Mouse (Mus musculus) erythroblast, adult 5-6 weeks (primary cell): ENCODE measurements around the gene Adh1. TPM values are rescaled to one million over a fixed set of nuclear protein-coding genes. Genes with fewer than 3 reads are reported as not detected.

ENCODE experiments used
- ATAC-seq: replicated peaks from 2 replicates; pipeline ENCODE4 v1.8.0; 2016; ENCODE audit warnings: moderate number of reproducible peaks, mild to moderate bottlenecking, moderate TSS enrichment, inconsistent platforms; ENCODE audit not compliant: poor library complexity, low FRiP score, severe bottlenecking
- total RNA-seq, 2 experiments: library from RNA; stranded (forward) in 1 of 2; stranded (reverse) in 1 of 2; fragments of 150-400 nt in 1 of 2; fragments of 200-764, 138-1000 nt in 1 of 2; gene quantifications; 2 replicates each; pipeline versions ENCODE4 v1.2.3 to v1.2.4; 2015 to 2017; ENCODE audit warnings: low replicate concordance in 2 of 2

The Adh1 gene
- total RNA-seq (2015; ENCODE audit: low replicate concordance) = not detected in 2 replicates
- not detected in 2 replicates for total RNA-seq (2017; ENCODE audit: low replicate concordance)

GRCm38 (mm10) chr3:138260721-138261669 lies at the start of gene Adh1:
Adh1 (plus strand) TSS chr3:138260991.
- ATAC-seq = no peak

DNA sequence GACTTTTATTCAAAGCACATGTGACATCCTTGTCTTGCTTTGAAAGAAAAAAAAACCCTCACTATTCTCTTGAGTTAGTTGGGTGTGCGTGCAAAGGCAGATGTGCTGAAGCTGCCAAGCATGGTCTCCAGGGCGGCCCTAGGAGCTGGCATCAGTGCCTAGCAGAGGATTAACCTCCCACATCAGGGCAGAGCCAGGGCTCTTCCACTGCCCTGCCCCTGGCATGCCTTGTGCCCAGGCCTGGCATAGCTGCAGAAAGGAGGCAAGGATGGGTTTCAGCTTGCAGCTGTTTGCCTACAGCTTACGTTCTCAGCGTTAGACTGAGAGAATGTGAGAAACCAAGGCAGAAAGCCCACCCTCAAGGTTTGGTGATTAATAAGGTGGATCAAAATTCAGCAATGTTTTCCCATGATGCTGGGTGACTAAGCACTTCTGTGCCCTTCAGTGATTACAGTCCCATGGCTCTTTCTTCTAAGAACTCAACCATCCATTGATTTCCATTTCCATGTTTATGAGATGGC lies 48.3 kb upstream of the Adh1 start:
- no peak for ATAC-seq

DNA sequence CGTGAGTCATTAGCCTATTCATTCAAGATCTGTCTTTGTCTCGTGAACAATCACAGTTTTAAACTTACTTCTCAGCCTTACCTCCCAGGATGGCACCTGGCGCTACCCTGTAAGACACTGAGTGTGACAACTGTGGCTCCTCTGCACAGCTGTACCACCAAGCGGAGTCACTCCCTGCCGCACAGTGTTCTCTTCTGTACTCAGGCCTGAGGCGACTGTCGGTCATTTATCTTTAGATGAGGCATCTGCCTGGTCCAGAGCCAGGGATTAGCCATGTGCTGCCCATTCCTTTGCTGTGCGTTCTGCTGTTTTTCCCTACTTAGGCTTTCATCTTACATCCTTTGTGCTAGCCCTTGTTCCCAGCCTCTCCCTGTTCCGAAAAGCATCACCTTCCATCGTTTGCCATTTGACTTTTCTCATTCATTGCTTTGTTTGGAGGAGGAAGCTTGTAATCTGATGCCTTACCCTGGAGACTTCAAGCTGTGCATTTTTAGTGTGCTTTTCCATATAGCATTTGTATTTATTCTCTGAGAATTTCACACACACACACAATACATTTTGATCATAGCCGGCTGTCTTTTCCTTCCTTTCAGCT lies 45.3 kb upstream of the Adh1 start:
- no peak for ATAC-seq

DNA sequence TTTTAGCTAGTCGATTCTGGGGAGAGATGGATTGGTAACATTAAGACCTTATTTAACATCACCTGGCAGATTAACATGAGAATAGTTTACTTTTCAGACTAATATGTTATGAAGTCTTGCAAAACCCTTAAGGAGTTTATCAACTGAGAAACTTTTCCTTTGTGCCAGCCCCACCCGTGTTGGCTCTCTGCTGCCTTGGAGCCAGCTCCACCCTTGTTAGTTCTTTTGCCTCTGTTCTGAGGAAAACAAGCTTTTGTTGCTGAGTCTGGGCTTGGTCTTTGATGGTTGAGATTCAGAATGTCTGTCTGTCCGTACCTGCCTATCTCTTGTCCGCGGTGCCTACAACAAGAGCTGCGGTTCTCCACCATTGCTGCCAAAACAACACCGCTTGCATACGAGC lies 44.7 kb upstream of the Adh1 start:
- no peak for ATAC-seq

DNA sequence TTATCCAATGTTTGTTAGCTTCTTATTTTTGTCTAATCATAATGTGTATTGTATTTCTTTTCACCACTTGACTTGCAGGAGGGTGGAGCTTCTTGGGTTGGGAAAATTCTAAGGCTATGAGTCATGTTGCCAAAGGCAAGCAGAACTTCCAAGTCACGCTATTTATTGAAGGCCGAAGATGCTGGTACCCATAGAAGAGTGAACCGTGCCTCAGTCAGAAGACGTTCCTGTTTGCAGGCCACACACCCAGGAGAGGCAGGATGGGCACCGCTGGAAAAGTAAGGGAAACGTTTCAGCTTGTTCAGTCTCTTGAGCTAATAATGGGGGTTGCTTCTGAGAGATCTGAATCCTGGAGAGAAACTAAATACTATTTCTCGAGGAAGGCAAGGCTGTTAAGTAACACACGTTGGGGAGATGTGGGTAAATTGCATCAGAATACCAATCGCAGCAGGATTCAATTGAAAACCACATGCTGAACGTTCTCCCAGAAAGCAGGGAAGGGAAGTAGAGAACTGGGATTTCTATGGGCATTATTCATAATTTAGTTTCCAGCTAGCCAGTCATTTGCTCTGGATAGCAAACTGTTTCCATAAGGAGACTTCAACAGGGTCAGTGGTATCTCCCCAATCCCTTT lies 43.0 kb upstream of the Adh1 start, which contains the start of gene Adh7:
Gene Adh7 (plus strand): TSS at position 130 of the 634 bp plus-strand sequence.
- no peak for ATAC-seq

DNA sequence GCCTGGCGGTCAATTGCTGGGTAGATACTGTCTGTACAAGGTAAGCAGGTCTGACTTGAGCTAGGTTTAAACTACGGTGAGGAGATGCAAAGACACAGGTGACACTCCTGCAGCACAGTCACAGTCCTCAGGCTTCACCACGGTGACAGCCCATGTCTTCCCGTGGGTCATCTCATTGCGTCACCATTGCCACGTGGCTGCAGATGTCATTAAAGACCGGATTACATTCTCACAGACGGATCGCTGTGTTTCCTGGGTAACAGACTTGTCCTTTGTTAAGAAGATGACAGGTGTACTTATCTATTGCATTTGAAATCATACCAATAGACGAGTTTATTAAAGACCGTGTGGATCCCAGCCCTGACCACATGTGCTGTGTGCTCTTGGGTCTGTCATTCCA lies 39.7 kb upstream of the Adh1 start:
- ATAC-seq = no peak

GRCm38 (mm10) chr3:138222511-138222910 lies 38.3 kb upstream of the Adh1 start:
- ATAC-seq = no peak

- ATAC-seq = no peak
Measured at GRCm38 (mm10) chr3:138222952-138223351, 37.8 kb upstream of the Adh1 start.

GRCm38 (mm10) chr3:138224363-138224954 lies 36.3 kb upstream of the Adh1 start:
- no peak for ATAC-seq

- ATAC-seq = no peak
Measured at GRCm38 (mm10) chr3:138225331-138225730, 35.5 kb upstream of the Adh1 start.

- no peak for ATAC-seq
Measured at GRCm38 (mm10) chr3:138225853-138226252, 34.9 kb upstream of the Adh1 start.

DNA sequence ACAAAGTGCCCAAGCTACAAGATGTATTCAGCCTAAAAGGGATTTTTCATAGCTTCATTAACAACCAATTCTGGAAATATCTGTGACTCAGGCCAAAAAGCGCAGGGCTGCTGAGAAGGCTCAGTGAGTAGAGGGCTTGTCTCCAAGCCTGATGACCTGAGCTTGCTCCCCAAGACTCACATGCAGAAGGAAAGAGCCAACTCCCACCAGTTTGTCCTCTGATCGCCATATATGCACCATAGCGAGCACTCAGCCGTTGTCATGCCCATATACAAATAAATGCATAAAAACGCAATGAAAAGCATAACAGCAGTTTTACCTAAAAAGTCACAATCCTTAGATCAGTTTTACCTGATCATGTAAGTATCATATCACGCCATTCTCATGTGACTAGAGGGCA lies 34.3 kb upstream of the Adh1 start:
- ATAC-seq = no peak

GRCm38 (mm10) chr3:138227082-138227481 lies 33.7 kb upstream of the Adh1 start:
- ATAC-seq = no peak

DNA sequence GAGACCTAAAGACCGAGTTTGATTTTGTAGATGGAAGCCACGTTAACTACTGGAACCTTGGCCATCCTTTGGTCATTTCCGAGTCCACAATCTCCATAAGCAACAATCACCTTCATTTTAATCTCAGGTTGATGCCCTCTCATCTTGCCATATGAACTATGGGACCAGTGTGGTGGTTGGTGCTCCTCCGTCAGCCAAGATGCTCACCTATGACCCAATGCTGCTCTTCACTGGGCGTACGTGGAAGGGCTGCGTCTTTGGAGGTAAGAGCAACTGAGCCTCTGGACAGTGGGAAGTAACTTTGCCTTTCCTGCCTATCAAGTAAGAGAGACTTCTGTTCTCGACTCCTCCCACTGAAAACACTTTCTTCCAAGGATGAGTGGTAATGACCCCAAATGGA lies 33.0 kb upstream of the Adh1 start:
- no peak for ATAC-seq

DNA sequence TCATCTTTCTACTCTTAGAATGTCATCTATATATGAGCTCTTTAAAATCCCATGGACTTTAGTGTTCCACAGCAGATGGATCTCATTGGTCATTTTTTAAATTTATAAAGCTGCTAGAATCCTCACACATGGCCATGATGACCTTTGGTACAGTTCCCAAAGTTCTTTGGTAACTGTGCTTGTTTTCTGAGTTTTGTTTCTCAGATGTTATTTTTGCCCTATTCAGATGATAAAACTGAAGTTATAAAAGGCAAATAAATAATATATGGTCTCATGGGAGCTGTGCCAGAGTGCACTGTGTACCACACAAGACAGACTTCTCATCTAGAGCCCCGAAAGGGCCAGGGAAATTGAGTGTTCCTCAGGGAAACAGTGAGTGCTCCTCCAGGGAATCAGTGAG lies 31.3 kb upstream of the Adh1 start:
- ATAC-seq = no peak

GRCm38 (mm10) chr3:138230266-138230665 lies 30.5 kb upstream of the Adh1 start:
- no peak for ATAC-seq

DNA sequence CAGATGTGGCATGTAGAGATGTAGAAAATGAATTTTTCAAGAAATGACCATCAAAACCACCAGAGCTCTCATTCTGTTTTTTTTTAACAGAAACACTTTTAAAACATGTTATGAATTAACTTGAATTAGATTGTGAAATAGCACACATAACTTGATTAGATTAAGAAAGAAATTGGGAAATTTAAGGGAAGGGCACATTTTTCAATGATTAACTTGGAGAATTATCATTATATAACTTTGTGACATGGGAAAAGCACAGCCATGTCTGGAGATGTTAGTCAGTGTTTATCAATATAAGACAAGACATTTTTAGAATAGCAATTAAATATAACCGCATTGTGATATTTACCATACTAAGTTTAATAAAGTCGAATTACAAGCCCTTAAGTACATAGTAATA lies 29.3 kb upstream of the Adh1 start:
- ATAC-seq = no peak

- no peak for ATAC-seq
Measured at GRCm38 (mm10) chr3:138236546-138237163, 24.1 kb upstream of the Adh1 start.

DNA sequence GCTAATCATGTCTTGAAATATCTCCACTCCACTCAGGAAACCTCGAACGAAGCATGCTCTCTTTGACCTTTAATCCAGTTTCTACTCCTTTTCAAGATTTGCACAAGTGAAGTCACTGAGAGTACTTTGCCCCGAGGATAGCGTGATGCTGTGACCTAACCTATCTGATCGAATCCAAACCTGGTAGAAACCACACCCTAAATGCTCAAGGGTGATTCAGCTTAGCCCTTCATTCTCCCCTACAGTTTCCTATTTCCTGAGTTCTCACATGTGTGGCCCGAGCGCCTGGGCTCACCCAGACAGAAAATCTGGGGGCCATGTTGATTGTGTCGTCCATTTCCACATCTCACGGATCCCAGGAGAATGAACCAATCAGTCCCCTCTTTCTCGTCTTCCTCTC lies 22.7 kb upstream of the Adh1 start:
- ATAC-seq = no peak

DNA sequence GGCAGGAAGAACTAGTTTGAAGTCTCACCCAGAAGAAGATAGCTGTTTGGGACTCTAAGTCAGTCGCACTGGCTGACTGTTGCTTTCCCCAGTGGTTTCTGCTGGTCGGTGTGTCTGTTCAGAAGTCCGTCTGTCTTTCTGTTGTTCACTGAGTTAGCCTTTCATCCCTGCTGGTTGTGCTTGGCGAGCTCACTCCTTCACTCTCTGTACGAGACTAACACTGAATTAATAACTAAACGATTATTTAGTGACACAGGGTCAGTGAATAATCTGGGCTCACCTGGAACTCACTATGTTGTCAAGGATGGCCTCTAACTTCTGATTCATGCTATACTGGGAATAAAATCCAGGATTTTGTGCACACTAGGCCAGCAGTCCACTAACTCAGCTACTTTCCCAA lies 21.3 kb upstream of the Adh1 start:
- ATAC-seq = no peak
